In genomic region chr1:171647716-171648115, GRCm38 (mm10) we compare ENCODE assay signal across 19 mouse cellular contexts. TPM values are rescaled to one million over a fixed set of nuclear protein-coding genes. Genes with fewer than 3 reads are reported as not detected.
"Had no signal": no experiment of that assay in that cellular context is flagged by ENCODE, and none has a peak within 500 bp of the region (broad histone marks: within the 10 kb centered on the region; RNA-seq: fewer than 3 reads in every experiment).

No protein-coding gene starts in this region.

- H3K4me1 ChIP-seq: limb, embryonic 12.5 days; midbrain, embryonic 10.5 days; neural tube, embryonic 15.5 days had no signal

- H3K36me3 ChIP-seq: limb, embryonic 12.5 days; midbrain, embryonic 10.5 days; neural tube, embryonic 15.5 days had no signal

- H3K27me3 ChIP-seq: limb, embryonic 12.5 days; neural tube, embryonic 15.5 days had no signal

- ATAC-seq: intestine, embryonic 16.5 days; lung, postnatal 0 days had no signal

- H3K4me3 ChIP-seq: limb, embryonic 12.5 days; midbrain, embryonic 10.5 days; myocyte; neural tube, embryonic 15.5 days had no signal

- DNase-seq: kidney, adult 2 months; kidney, postnatal 25 days; layer of hippocampus, adult 9-11 months; layer of hippocampus, postnatal 36 days; lung, adult 2 months; lung, postnatal 36 days; midbrain, embryonic 14.5 days; right cerebral cortex, postnatal 4 days; thymus, postnatal 36 days had no signal

- H3K9ac ChIP-seq: limb, embryonic 12.5 days; liver, embryonic 14.5 days; neural tube, embryonic 15.5 days had no signal

- H3K27ac ChIP-seq: limb, embryonic 12.5 days; liver, embryonic 14.5 days; midbrain, embryonic 10.5 days; neural tube, embryonic 15.5 days had no signal

- H3K4me2 ChIP-seq: limb, embryonic 12.5 days; neural tube, embryonic 15.5 days had no signal

- H3K9me3 ChIP-seq: limb, embryonic 12.5 days; midbrain, embryonic 10.5 days; neural tube, embryonic 15.5 days had no signal

RNA-seq across cellular contexts. Expression of gene Slamf7, which starts 5.1 kb away (rescaled TPM):
- total RNA-seq: layer of hippocampus, postnatal 36 days; left cerebral cortex, postnatal 36 days had no signal
- polyA plus RNA-seq: kidney, embryonic 16.5 days; limb, embryonic 12.5 days; midbrain, embryonic 10.5 days; myocyte; neural tube, embryonic 11.5 days had no signal

RNA-seq across cellular contexts. Expression of gene Cd48, which starts 34.1 kb away (rescaled TPM):
- polyA plus RNA-seq: myocyte had no signal

RNA-seq across cellular contexts. Expression of gene Ly9, which starts 40.5 kb away (rescaled TPM):
- total RNA-seq: layer of hippocampus, postnatal 36 days; left cerebral cortex, postnatal 36 days had no signal
- polyA plus RNA-seq: midbrain, embryonic 10.5 days; midbrain, embryonic 14.5 days; myocyte; neural tube, embryonic 11.5 days had no signal
